Mouse (Mus musculus) adipocyte (in vitro differentiated cells): ENCODE data around the gene Krt90.
"Not testable (repeated sequence)": the region's sequence is repeated elsewhere in the genome, so short reads cannot be mapped to it uniquely, and the experiment has no call there.

Experiments
- DNase-seq: peaks from one replicate; pipeline ENCODE4 v3.0.0-alpha.2; 2016; ENCODE audit warnings: low spot score

The Krt90 gene

DNA sequence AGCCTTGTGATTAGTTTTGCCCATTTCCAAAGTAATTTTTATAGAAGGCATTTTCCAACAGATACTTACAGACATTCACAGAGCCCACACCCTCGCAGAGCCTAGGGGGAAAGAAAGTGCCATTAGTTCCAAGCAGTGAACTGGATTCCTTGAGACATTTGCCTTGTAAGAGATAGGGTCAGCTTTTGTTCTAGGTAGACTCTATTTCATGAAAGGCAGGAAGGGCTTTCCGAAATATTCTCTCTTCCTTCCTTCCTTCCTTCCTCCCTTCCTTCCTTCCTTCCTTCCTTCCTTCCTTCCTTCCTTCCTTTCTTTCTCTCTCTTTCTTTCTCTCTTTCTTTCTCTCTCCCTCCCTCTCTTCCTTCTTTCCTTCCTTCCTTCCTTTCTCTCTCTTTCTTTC is 45.6 kb downstream of the Krt90 start, which contains the start of gene Gm49425:
TSS of gene Gm49425 (minus strand) at position 101 of the 400 bp plus-strand sequence.
- DNase-seq = not testable (repeated sequence)

GRCm38 (mm10) chr15:101508247-101508646 is 54.5 kb downstream of the Krt90 start:
- DNase-seq = no peak

- DNase-seq = no peak
These were observed 55.6 kb downstream of the Krt90 start for GRCm38 (mm10) chr15:101506896-101507758.
